Mouse (Mus musculus) liver, postnatal 0 days (tissue): ENCODE results near the gene 5730522E02Rik. TPM values are rescaled to one million over a fixed set of nuclear protein-coding genes. Genes with fewer than 3 reads are reported as not detected.

ENCODE experiments used
- ATAC-seq: fragments of 200-750 bp; cut with Nextera tagmentation; 2 replicates; pipeline ENCODE4 v1.8.0; 2017; ENCODE audit warnings: mild to moderate bottlenecking, moderate library complexity
- DNase-seq: peaks from one replicate; pipeline ENCODE4 v3.0.0-alpha.2; 2016
- H3K27ac ChIP-seq: fragments of 300-500 bp; sonication (generic); 2 replicates; pipeline ENCODE4 v1.5.1; 2014; ENCODE audit warnings: antibody characterized with exemption, moderate library complexity, mild to moderate bottlenecking, low read depth
- H3K27me3 ChIP-seq: fragments of 300-500 bp; sonication (generic); 2 replicates; pipeline ENCODE4 v1.6.1; 2014; ENCODE audit warnings: low read length, control low read depth, mixed read lengths; ENCODE audit not compliant: insufficient read depth
- H3K36me3 ChIP-seq: fragments of 300-500 bp; sonication (generic); replicated peaks from 2 replicates; pipeline ENCODE4 v1.6.1; 2014; ENCODE audit warnings: mild to moderate bottlenecking, control low read depth, low read length, moderate library complexity, mixed read lengths; ENCODE audit not compliant: insufficient read depth
- H3K4me1 ChIP-seq: fragments of 300-500 bp; sonication (generic); 2 replicates; pipeline ENCODE4 v1.6.1; 2014; ENCODE audit warnings: antibody characterized with exemption, mild to moderate bottlenecking, control low read depth; ENCODE audit not compliant: insufficient read depth
- H3K4me2 ChIP-seq: fragments of 300-500 bp; sonication (generic); 2 replicates; pipeline ENCODE4 v1.6.1; 2014; ENCODE audit warnings: low read depth, mild to moderate bottlenecking, low read length, moderate library complexity, mixed read lengths
- H3K4me3 ChIP-seq: fragments of 300-500 bp; sonication (generic); 2 replicates; pipeline ENCODE4 v1.5.1; 2014; ENCODE audit warnings: low read depth, low read length
- H3K9ac ChIP-seq: fragments of 300-500 bp; sonication (generic); replicated peaks from 2 replicates; pipeline ENCODE4 v1.6.1; 2014; ENCODE audit warnings: mild to moderate bottlenecking, moderate library complexity
- H3K9me3 ChIP-seq: fragments of 300-500 bp; sonication (generic); 2 replicates; pipeline ENCODE4 v1.6.1; 2016; ENCODE audit warnings: mild to moderate bottlenecking, control low read depth, low read length, mixed read lengths
- CTCF ChIP-seq: sonication (generic); IDR thresholded peaks from 2 replicates; pipeline ENCODE4 v1.5.1; 2016; ENCODE audit warnings: antibody characterized with exemption, low read depth
- EP300 ChIP-seq: IDR thresholded peaks from 2 replicates; pipeline ENCODE4 v1.6.1; 2016; ENCODE audit warnings: antibody characterized with exemption, low read depth, mild to moderate bottlenecking
- WGBS: fragments of 180-500 bp; shearing (Covaris S2); extraction: QIAGEN DNeasy Blood & Tissue Kit; methylation state at CpG from one replicate; pipeline ENCODE4 v1.1.7; 2014; ENCODE audit not compliant: insufficient replicate concordance; 5-methylcytosine and 5-hydroxymethylcytosine counted together
- polyA plus RNA-seq: library from polyadenylated mRNA; unstranded; fragments of >200 nt; fragmentation: Nextera tagmentation; extraction: Ambion mirVana; gene quantifications from 2 replicates; pipeline ENCODE4 v1.2.1, GENCODE M21; 2015

Gene 5730522E02Rik
- polyA plus RNA-seq, 1 experiment from 2014 or later: 0.68 TPM

DNA sequence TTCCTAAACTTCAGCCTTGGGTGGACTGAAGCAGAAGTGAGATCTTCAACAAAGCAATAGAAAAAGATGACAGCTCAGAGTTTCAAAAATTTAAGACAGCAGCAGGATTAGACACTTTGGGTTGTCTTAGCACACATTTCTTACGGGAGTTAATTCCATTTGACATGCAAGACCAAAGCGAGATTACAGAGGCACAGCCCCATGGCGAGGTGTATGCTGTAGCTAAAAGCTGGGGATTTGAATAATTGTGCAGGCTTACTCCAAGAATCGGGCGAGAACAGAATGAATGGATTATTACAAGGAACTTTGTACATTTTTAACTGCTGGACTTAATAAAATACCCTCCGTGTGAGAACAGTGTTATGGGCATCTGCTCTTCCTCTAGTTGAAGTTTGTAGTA lies 615.3 kb downstream of the 5730522E02Rik start:
- DNase-seq: no peak
- no peak overlapping the region for H3K4me3 ChIP-seq
- no peaks in the 10 kb centered on the region for H3K4me1 ChIP-seq
- H3K9me3 ChIP-seq: no peaks in the 10 kb centered on the region
- H3K4me2 ChIP-seq: no peak overlapping the region
- no peak overlapping the region for H3K9ac ChIP-seq
- no peak for ATAC-seq
- H3K27ac ChIP-seq: no peak overlapping the region
- H3K36me3 ChIP-seq: no peaks in the 10 kb centered on the region
- 66% methylated on average over 6 of the region's 6 CpGs for WGBS
- no peaks in the 10 kb centered on the region for H3K27me3 ChIP-seq
- no peak for TF ChIP-seq CTCF
- TF ChIP-seq EP300: no peak

- Histone ChIP-seq H3K27ac (no peak overlapping the region), H3K27me3 (no peaks in the 10 kb centered on the region), H3K9me3 (no peaks in the 10 kb centered on the region), H3K9ac (no peak overlapping the region), H3K4me2 (no peak overlapping the region), H3K36me3 (no peaks in the 10 kb centered on the region), H3K4me3 (no peak overlapping the region), H3K4me1 (no peaks in the 10 kb centered on the region)
- ATAC-seq (no peak), DNase-seq (no peak)
- 74% methylated on average over 3 of the region's 3 CpGs for WGBS
- TF ChIP-seq EP300 (no peak), CTCF (no peak)
Measured at GRCm38 (mm10) chr11:25594780-25595179, 615.8 kb downstream of the 5730522E02Rik start.

DNA sequence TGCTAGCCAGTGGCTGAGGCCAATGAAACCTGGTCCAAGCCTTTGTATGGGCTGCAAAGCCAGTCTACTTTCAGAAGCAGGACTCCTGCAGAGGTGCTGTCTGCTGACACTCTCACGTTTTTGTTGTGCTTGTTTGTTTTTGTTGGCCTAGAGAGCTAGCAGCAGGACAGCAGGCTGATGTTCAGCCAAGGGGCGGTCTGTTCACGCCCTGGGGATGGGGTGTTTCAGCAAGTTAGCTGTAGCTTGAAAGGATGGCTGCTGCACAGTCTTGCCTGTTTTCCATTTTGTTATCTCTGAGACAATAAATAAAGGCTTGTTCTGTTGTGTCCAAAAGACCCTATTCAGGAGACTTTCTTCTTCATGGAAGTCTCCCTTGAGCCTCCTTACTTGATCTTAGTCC lies 618.3 kb downstream of the 5730522E02Rik start:
- H3K27me3 ChIP-seq: no peaks in the 10 kb centered on the region
- H3K4me1 ChIP-seq: no peaks in the 10 kb centered on the region
- H3K9me3 ChIP-seq: no peaks in the 10 kb centered on the region
- no peak for DNase-seq
- no peak for ATAC-seq
- WGBS: 12% methylated on average over 3 of the region's 3 CpGs
- TF ChIP-seq EP300 (no peak), CTCF (no peak)
- H3K4me3 ChIP-seq: no peak overlapping the region
- no peaks in the 10 kb centered on the region for H3K36me3 ChIP-seq
- no peak overlapping the region for H3K27ac ChIP-seq
- H3K9ac ChIP-seq: no peak overlapping the region
- no peak overlapping the region for H3K4me2 ChIP-seq

DNA sequence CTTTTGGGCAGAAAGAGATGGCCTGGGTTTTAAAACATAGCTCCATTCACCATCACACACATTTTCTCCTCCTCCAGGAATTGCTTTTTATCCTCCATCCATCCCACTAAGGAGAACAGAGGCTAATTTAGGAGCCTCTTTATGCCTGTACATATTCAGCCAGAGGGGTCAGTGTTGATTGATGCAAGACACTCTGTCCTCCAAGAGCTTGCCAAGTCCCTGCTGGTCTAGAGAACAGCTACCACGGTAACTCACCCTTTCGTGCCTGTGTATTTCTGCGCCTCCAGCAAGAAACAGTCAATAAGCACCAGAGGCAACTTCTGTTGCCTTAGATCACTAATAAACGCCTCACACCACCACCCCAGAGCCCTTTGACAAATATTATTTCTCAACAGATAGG lies 620.3 kb downstream of the 5730522E02Rik start:
- Histone ChIP-seq H3K9me3 (no peaks in the 10 kb centered on the region), H3K4me3 (no peak overlapping the region), H3K27ac (no peak overlapping the region), H3K4me1 (no peaks in the 10 kb centered on the region), H3K9ac (no peak overlapping the region), H3K36me3 (no peaks in the 10 kb centered on the region), H3K27me3 (no peaks in the 10 kb centered on the region), H3K4me2 (no peak overlapping the region)
- DNase-seq (no peak), ATAC-seq (no peak)
- TF ChIP-seq EP300 (no peak), CTCF (no peak)
- 74% methylated on average over 4 of the region's 4 CpGs for WGBS

- Histone ChIP-seq H3K27ac (no peak overlapping the region), H3K27me3 (no peaks in the 10 kb centered on the region), H3K9me3 (no peaks in the 10 kb centered on the region), H3K9ac (no peak overlapping the region), H3K36me3 (no peaks in the 10 kb centered on the region), H3K4me1 (no peaks in the 10 kb centered on the region), H3K4me2 (no peak overlapping the region), H3K4me3 (no peak overlapping the region)
- TF ChIP-seq CTCF (no peak), EP300 (no peak)
- no peak for ATAC-seq
- WGBS: 50% methylated on average over 1 of the region's 1 CpGs
- no peak for DNase-seq
Measured at GRCm38 (mm10) chr11:25589509-25589908, 621.1 kb downstream of the 5730522E02Rik start.

DNA sequence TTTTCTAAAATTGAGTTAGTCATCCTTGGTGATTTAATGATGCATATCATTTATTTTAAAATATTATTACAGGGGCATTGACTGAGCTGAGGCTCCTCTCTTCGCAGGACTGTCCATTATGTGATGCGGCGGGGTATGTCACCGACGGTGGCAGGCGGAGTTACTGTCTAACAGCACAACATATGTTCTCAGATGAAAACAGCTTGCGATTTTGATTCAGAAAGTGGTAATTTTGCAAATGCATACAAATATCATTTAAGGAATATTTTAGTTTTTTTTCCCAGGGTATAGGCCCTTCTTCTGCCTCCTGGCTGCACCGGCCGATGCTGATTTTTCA lies 636.5 kb downstream of the 5730522E02Rik start:
- Histone ChIP-seq H3K9ac (no peak overlapping the region), H3K36me3 (no peaks in the 10 kb centered on the region), H3K27me3 (no peaks in the 10 kb centered on the region), H3K9me3 (no peaks in the 10 kb centered on the region), H3K4me1 (no peaks in the 10 kb centered on the region), H3K27ac (no peak overlapping the region), H3K4me2 (no peak overlapping the region), H3K4me3 (no peak overlapping the region)
- WGBS: 86% methylated on average over 9 of the region's 9 CpGs
- ATAC-seq: no peak
- DNase-seq: no peak
- no peak for TF ChIP-seq EP300
- no peak for TF ChIP-seq CTCF
